Mouse (Mus musculus) liver, adult 2 months (tissue): Measurements from ENCODE around the gene Gm12184.
"Not testable (repeated sequence)": the region's sequence is repeated elsewhere in the genome, so short reads cannot be mapped to it uniquely, and the experiment has no call there.

Experiments
- CTCF ChIP-seq: fragments of 200-500 bp; IDR thresholded peaks from 2 replicates; pipeline ENCODE4 v1.5.1; 2011; ENCODE audit warnings: low read depth, low read length, control low read depth
- POLR2A ChIP-seq: fragments of 200-500 bp; IDR thresholded peaks from 2 replicates; pipeline ENCODE4 v1.6.1; 2011; ENCODE audit warnings: low read length, control low read depth; ENCODE audit not compliant: insufficient read depth; ENCODE audit errors: extremely low read depth

DNA sequence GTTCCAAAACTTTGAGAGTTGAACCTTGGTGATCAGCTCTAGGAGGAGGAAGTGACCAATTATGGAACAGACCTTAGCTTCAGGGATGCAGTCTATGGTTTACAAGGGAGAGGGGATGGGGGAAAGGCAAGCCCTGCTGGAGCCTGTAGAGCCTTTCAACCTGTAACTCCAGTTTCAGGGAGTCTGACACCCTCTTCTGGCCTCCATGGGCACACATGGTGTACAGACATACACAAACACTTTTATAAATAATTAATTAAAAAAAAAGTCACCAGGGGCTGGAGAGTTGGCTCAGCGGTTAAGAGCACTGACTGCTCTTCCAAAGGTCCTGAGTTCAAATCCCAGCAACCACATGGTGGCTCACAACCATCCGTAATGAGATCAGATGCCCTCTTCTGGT is 19.9 kb upstream of the Gm12184 start:
- TF ChIP-seq CTCF, POLR2A: not testable (repeated sequence)
